Mouse (Mus musculus): ENCODE measurements at regions not wholly inside any gene's neighbourhood (a gene's known extent, or its start where the extent isn't known, plus 50 kb on each side); places are given as distances from the start of the nearest gene placed in this dataset.

GRCm38 (mm10) chr10:19459709-19460108, 103.4 kb downstream of the Olig3 start:
- 80% methylated on average over 5 of the region's 5 CpGs for WGBS
- TF ChIP-seq POLR2A (IDR thresholded peaks at IDR 0.05; ENCODE audit: extremely low read depth, insufficient read depth, low read length) (no peak), CTCF (IDR thresholded peaks at IDR 0.05; ENCODE audit: low read depth, low read length) (no peak)
- no peak overlapping the region for H3K9ac ChIP-seq (ENCODE audit: low read depth, low read length)
- H3K79me2 ChIP-seq (ENCODE audit: control insufficient read depth, insufficient read depth, low read length), result no peaks in the 10 kb centered on the region
- no peaks in the 10 kb centered on the region for H3K27me3 ChIP-seq (ENCODE audit: control insufficient read depth, insufficient read depth, low read length)
- DNase-seq (ENCODE audit: extremely low read depth, low read depth, low spot score), result no peak
- H3K4me3 ChIP-seq (ENCODE audit: insufficient read depth, low read depth, low read length), result no peak overlapping the region
- H3K4me1 ChIP-seq (ENCODE audit: control insufficient read depth, insufficient read depth, low read length), result peaks cover 13% of the 10 kb centered on the region
- H3K27ac ChIP-seq (replicated peaks; ENCODE audit: insufficient read depth, low read depth, low read length), result no peak overlapping the region
- H3K36me3 ChIP-seq (ENCODE audit: control insufficient read depth, insufficient read depth, low read length), result no peaks in the 10 kb centered on the region

GRCm38 (mm10) chr10:19460164-19460563, 103.8 kb downstream of the Olig3 start:
- WGBS, result 45% methylated on average over 4 of the region's 4 CpGs
- Histone ChIP-seq H3K27ac (replicated peaks; ENCODE audit: insufficient read depth, low read depth, low read length) (no peak overlapping the region), H3K9ac (ENCODE audit: low read depth, low read length) (no peak overlapping the region)

GRCm38 (mm10) chr10:19463800-19464199, 107.5 kb downstream of the Olig3 start:
- Histone ChIP-seq H3K79me2 (ENCODE audit: control insufficient read depth, insufficient read depth, low read length) (no peaks in the 10 kb centered on the region), H3K4me3 (ENCODE audit: insufficient read depth, low read depth, low read length) (no peak overlapping the region), H3K36me3 (ENCODE audit: control insufficient read depth, insufficient read depth, low read length) (no peaks in the 10 kb centered on the region), H3K27ac (replicated peaks; ENCODE audit: insufficient read depth, low read depth, low read length) (no peak overlapping the region), H3K9ac (ENCODE audit: low read depth, low read length) (no peak overlapping the region), H3K27me3 (ENCODE audit: control insufficient read depth, insufficient read depth, low read length) (no peaks in the 10 kb centered on the region), H3K4me1 (ENCODE audit: control insufficient read depth, insufficient read depth, low read length) (peaks cover 12% of the 10 kb centered on the region)
- 15% methylated on average over 3 of the region's 3 CpGs for WGBS
- no peak for TF ChIP-seq POLR2A (IDR thresholded peaks at IDR 0.05; ENCODE audit: extremely low read depth, insufficient read depth, low read length)
- no peak for TF ChIP-seq CTCF (IDR thresholded peaks at IDR 0.05; ENCODE audit: low read depth, low read length)
- peak; percentile 94 for DNase-seq (ENCODE audit: extremely low read depth, low read depth, low spot score)

More at GRCm38 (mm10) chr10:19460164-19460563, 103.8 kb downstream of the Olig3 start:
- DNase-seq (ENCODE audit: extremely low read depth, low read depth, low spot score), result peak; percentile 33
- Histone ChIP-seq H3K79me2 (ENCODE audit: control insufficient read depth, insufficient read depth, low read length) (no peaks in the 10 kb centered on the region), H3K4me3 (ENCODE audit: insufficient read depth, low read depth, low read length) (no peak overlapping the region), H3K36me3 (ENCODE audit: control insufficient read depth, insufficient read depth, low read length) (no peaks in the 10 kb centered on the region), H3K27me3 (ENCODE audit: control insufficient read depth, insufficient read depth, low read length) (no peaks in the 10 kb centered on the region), H3K4me1 (ENCODE audit: control insufficient read depth, insufficient read depth, low read length) (peaks cover 14% of the 10 kb centered on the region)
- TF ChIP-seq CTCF (IDR thresholded peaks at IDR 0.05; ENCODE audit: low read depth, low read length) (no peak), POLR2A (IDR thresholded peaks at IDR 0.05; ENCODE audit: extremely low read depth, insufficient read depth, low read length) (no peak)

- 19% methylated on average over 5 of the region's 5 CpGs for WGBS
- TF ChIP-seq POLR2A (IDR thresholded peaks at IDR 0.05; ENCODE audit: extremely low read depth, insufficient read depth, low read length) (no peak), CTCF (IDR thresholded peaks at IDR 0.05; ENCODE audit: low read depth, low read length) (no peak)
- DNase-seq (ENCODE audit: extremely low read depth, low read depth, low spot score), result peak; percentile 93
- H3K36me3 ChIP-seq (ENCODE audit: control insufficient read depth, insufficient read depth, low read length), result no peaks in the 10 kb centered on the region
- no peak overlapping the region for H3K27ac ChIP-seq (replicated peaks; ENCODE audit: insufficient read depth, low read depth, low read length)
- no peak overlapping the region for H3K9ac ChIP-seq (ENCODE audit: low read depth, low read length)
- no peaks in the 10 kb centered on the region for H3K79me2 ChIP-seq (ENCODE audit: control insufficient read depth, insufficient read depth, low read length)
- H3K4me3 ChIP-seq (ENCODE audit: insufficient read depth, low read depth, low read length), result no peak overlapping the region
- H3K4me1 ChIP-seq (ENCODE audit: control insufficient read depth, insufficient read depth, low read length), result peaks cover 12% of the 10 kb centered on the region
- no peaks in the 10 kb centered on the region for H3K27me3 ChIP-seq (ENCODE audit: control insufficient read depth, insufficient read depth, low read length)
Observed at GRCm38 (mm10) chr10:19464504-19464903, 108.2 kb downstream of the Olig3 start.

GRCm38 (mm10) chr10:19471349-19472040, 115.2 kb downstream of the Olig3 start:
- WGBS, result 74% methylated on average over 9 of the region's 9 CpGs
- Histone ChIP-seq H3K27ac (replicated peaks; ENCODE audit: insufficient read depth, low read depth, low read length) (no peak overlapping the region), H3K27me3 (ENCODE audit: control insufficient read depth, insufficient read depth, low read length) (no peaks in the 10 kb centered on the region), H3K4me3 (ENCODE audit: insufficient read depth, low read depth, low read length) (no peak overlapping the region), H3K4me1 (ENCODE audit: control insufficient read depth, insufficient read depth, low read length) (no peaks in the 10 kb centered on the region), H3K9ac (ENCODE audit: low read depth, low read length) (no peak overlapping the region), H3K79me2 (ENCODE audit: control insufficient read depth, insufficient read depth, low read length) (no peaks in the 10 kb centered on the region), H3K36me3 (ENCODE audit: control insufficient read depth, insufficient read depth, low read length) (no peaks in the 10 kb centered on the region)
- DNase-seq (ENCODE audit: extremely low read depth, low read depth, low spot score), result no peak
- no peak for TF ChIP-seq CTCF (IDR thresholded peaks at IDR 0.05; ENCODE audit: low read depth, low read length)
- TF ChIP-seq POLR2A (IDR thresholded peaks at IDR 0.05; ENCODE audit: extremely low read depth, insufficient read depth, low read length), result no peak

GRCm38 (mm10) chr10:19472066-19472465, 115.7 kb downstream of the Olig3 start:
- Histone ChIP-seq H3K36me3 (ENCODE audit: control insufficient read depth, insufficient read depth, low read length) (no peaks in the 10 kb centered on the region), H3K79me2 (ENCODE audit: control insufficient read depth, insufficient read depth, low read length) (no peaks in the 10 kb centered on the region), H3K4me1 (ENCODE audit: control insufficient read depth, insufficient read depth, low read length) (no peaks in the 10 kb centered on the region), H3K9ac (ENCODE audit: low read depth, low read length) (no peak overlapping the region), H3K4me3 (ENCODE audit: insufficient read depth, low read depth, low read length) (no peak overlapping the region), H3K27ac (replicated peaks; ENCODE audit: insufficient read depth, low read depth, low read length) (no peak overlapping the region), H3K27me3 (ENCODE audit: control insufficient read depth, insufficient read depth, low read length) (no peaks in the 10 kb centered on the region)
- no peak for DNase-seq (ENCODE audit: extremely low read depth, low read depth, low spot score)
- TF ChIP-seq POLR2A (IDR thresholded peaks at IDR 0.05; ENCODE audit: extremely low read depth, insufficient read depth, low read length) (no peak), CTCF (IDR thresholded peaks at IDR 0.05; ENCODE audit: low read depth, low read length) (no peak)
- WGBS, result 61% methylated on average over 6 of the region's 6 CpGs
